Mouse (Mus musculus) forebrain, embryonic 12.5 days (tissue): Measurements from ENCODE around the gene Ezr. TPM values are rescaled to one million over a fixed set of nuclear protein-coding genes. Genes with fewer than 3 reads are reported as not detected.
A peak's percentile ranks its signal among the peaks of the same experiment; 100 is the strongest.

Source experiments
- ATAC-seq: fragments of 200-750 bp; cut with Nextera tagmentation; 2 replicates; pipeline ENCODE4 v1.8.0; 2017; ENCODE audit warnings: moderate TSS enrichment; ENCODE audit not compliant: low FRiP score
- H3K27ac ChIP-seq: fragments of 300-500 bp; sonication (generic); 2 replicates; pipeline ENCODE4 v1.5.1; 2016; ENCODE audit warnings: mild to moderate bottlenecking
- H3K27me3 ChIP-seq: fragments of 300-500 bp; sonication (generic); 2 replicates; pipeline ENCODE4 v1.6.1; 2016; ENCODE audit warnings: mild to moderate bottlenecking
- H3K36me3 ChIP-seq: fragments of 300-500 bp; sonication (generic); replicated peaks from 2 replicates; pipeline ENCODE4 v1.6.1; 2016; ENCODE audit warnings: mild to moderate bottlenecking
- H3K4me1 ChIP-seq: fragments of 300-500 bp; sonication (generic); 2 replicates; pipeline ENCODE4 v1.6.1; 2016
- H3K4me2 ChIP-seq: fragments of 300-500 bp; sonication (generic); 2 replicates; pipeline ENCODE4 v1.6.1; 2016; ENCODE audit warnings: mild to moderate bottlenecking, moderate library complexity
- H3K4me3 ChIP-seq: fragments of 300-500 bp; sonication (generic); replicated peaks from 2 replicates; pipeline ENCODE4 v1.5.1; 2016; ENCODE audit warnings: mild to moderate bottlenecking
- H3K9ac ChIP-seq: fragments of 300-500 bp; sonication (generic); 2 replicates; pipeline ENCODE4 v1.6.1; 2016; ENCODE audit warnings: mild to moderate bottlenecking
- H3K9me3 ChIP-seq: fragments of 300-500 bp; sonication (generic); 2 replicates; pipeline ENCODE4 v1.6.1; 2016
- WGBS: fragments of 180-500 bp; shearing (Covaris S2); methylation state at CpG from one replicate; pipeline ENCODE4 v1.1.7; 2016; 5-methylcytosine and 5-hydroxymethylcytosine counted together
- polyA plus RNA-seq: library from polyadenylated mRNA; unstranded; fragments of >200 nt; fragmentation: Nextera tagmentation; extraction: Ambion mirVana; gene quantifications from 2 replicates; pipeline ENCODE4 v1.2.1, GENCODE M21; 2016

Gene Ezr
- polyA plus RNA-seq, 1 experiment from 2014 or later = 122 TPM

DNA sequence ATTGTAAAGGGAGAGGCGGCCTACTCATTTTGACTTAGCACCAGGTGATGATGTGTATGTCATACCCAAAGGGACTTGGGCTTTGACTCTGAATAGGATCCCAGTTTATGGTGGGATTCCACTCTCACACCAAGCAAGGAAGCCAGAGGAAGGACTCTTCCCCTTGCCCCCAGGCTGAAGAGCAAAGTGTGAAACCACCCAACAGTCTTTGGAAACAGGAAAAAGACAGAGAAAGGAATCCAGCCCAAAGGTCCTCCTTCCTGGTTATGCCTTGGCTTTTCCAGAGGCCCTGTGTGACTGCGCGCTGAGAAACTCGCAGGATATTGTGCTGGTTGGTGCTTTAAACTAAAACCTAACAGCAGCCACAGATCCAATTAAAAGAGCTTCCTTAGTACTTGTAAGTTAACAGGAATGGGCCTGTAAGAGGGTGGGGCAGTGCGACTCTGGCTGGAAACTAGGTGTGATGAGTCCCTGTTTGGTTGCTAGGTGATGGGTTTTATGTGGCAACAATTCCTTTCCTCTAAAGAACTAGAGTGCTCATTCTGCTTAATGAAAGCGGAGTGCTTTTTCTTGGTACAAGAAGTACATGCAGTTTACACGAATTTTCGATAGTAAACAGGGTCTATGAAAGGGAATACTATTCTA is 26.1 kb upstream of the Ezr start:
- 0 out of 2 replicates have a peak overlapping the region, but pooled peaks have one; percentile 42 for H3K27ac ChIP-seq
- WGBS = 61% methylated on average over 8 of the region's 8 CpGs
- peaks cover 19% of the 10 kb centered on the region; the same call in 1 of the 2 replicates for H3K4me1 ChIP-seq
- no peaks in the 10 kb centered on the region for H3K36me3 ChIP-seq
- no peak overlapping the region for H3K4me3 ChIP-seq
- H3K9me3 ChIP-seq = no peaks in the 10 kb centered on the region
- no peak overlapping the region for H3K4me2 ChIP-seq
- ATAC-seq = no peak
- no peak overlapping the region for H3K9ac ChIP-seq
- H3K27me3 ChIP-seq = no peaks in the 10 kb centered on the region

DNA sequence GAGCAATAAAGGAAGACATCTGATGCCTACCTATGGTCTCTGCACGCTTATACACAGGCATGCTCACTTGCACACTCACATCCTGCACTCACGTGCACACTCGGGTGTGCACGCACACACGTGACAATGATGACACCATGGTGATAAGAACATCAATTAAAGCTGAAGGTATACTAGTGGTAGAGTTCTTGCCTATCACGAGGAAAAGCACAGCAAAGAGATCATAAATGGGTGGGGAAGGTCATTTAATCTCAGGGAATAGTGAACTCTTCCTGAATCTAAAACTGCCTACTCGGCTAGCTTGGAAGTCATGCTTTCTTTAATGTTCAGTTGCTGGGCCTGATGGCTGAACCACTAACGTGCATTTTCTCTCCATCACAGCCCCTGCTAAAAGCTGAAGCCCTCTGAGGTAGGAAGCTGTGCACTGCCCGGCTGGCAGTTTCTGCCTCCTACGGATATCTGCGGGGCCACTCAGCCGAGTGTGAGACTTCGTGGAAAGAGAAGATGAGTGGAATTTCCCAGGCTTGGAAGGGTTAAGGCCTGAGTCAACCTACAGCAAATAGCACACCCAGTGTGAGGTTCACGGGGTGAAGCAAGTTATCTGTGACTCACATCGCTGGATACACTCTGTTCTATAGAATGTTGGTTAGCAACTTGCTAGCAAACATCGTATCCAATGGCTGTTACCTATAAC is 25.4 kb upstream of the Ezr start:
- Histone ChIP-seq H3K9ac (no peak overlapping the region), H3K27ac (no peak overlapping the region), H3K4me3 (no peak overlapping the region), H3K4me2 (no peak overlapping the region), H3K27me3 (no peaks in the 10 kb centered on the region), H3K4me1 (peaks cover 19% of the 10 kb centered on the region; the same call in 1 of the 2 replicates), H3K36me3 (no peaks in the 10 kb centered on the region), H3K9me3 (no peaks in the 10 kb centered on the region)
- WGBS = 91% methylated on average over 16 of the region's 16 CpGs
- ATAC-seq = no peak

DNA sequence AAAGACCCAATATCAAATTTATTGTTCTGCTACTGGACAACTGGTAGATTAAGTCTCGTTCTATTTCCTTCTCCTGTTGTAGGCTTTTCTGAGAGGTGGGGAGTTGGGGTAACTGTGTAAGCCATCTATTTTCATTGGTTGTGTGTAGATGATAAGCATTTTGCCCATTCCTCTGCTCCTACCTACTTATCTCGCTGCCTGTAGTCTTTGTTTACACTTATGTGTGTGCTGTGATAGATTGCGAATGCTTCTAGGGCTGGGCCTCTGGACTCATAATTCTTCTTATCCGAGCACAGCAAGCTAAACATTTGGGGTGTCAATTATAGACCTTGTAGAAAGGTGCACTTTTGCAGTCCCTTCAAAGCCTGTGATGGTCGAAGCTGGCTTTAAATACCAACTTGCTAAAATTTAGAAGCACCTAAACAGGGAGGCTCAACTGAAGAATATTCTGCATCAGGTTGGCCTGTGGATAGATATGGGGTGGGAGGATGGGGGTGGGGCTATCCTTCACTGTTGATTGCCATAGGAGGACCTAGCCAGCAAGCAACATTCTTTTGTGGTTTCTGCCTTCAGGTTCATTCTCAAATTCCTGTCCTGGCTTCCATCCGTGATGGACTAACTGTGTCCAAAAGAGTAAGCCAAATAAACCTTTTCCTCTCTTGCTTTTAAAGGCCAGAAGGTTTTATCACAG is 22.4 kb upstream of the Ezr start:
- H3K4me1 ChIP-seq = peaks cover 11% of the 10 kb centered on the region; the same call in 1 of the 2 replicates
- 85% methylated on average over 6 of the region's 6 CpGs for WGBS
- H3K4me2 ChIP-seq = no peak overlapping the region
- no peak overlapping the region for H3K27ac ChIP-seq
- peaks cover 7% of the 10 kb centered on the region; the same call in 1 of the 2 replicates for H3K9me3 ChIP-seq
- ATAC-seq = no peak
- no peaks in the 10 kb centered on the region for H3K27me3 ChIP-seq
- H3K4me3 ChIP-seq = no peak overlapping the region
- no peak overlapping the region for H3K9ac ChIP-seq
- H3K36me3 ChIP-seq = no peaks in the 10 kb centered on the region

DNA sequence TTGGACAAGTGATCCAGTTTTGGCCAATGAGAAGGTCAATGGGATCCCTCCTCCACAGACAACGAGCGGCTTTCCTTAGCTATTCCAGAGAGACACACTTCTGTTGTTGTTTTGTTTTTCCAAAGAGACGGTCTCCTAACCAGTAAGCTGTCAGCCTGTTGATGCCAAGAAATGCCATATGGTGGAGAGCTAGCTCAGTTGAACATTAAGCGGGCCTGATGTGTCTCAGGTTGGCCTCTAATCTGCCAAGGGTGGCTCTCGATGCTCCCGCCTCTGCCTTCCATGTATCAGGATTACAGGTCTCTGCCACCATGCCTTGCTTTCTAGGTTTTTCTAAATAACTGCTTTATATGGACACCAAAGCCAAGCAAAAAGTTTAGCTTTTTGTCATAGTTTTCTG is 21.5 kb upstream of the Ezr start:
- WGBS = 89% methylated on average over 6 of the region's 6 CpGs
- H3K27ac ChIP-seq = no peak overlapping the region
- no peaks in the 10 kb centered on the region for H3K36me3 ChIP-seq
- no peak overlapping the region for H3K4me3 ChIP-seq
- no peaks in the 10 kb centered on the region for H3K27me3 ChIP-seq
- no peak for ATAC-seq
- peaks cover 6% of the 10 kb centered on the region; the same call in 1 of the 2 replicates for H3K4me1 ChIP-seq
- H3K4me2 ChIP-seq = no peak overlapping the region
- H3K9ac ChIP-seq = no peak overlapping the region
- peaks cover 7% of the 10 kb centered on the region; the same call in 1 of the 2 replicates for H3K9me3 ChIP-seq

DNA sequence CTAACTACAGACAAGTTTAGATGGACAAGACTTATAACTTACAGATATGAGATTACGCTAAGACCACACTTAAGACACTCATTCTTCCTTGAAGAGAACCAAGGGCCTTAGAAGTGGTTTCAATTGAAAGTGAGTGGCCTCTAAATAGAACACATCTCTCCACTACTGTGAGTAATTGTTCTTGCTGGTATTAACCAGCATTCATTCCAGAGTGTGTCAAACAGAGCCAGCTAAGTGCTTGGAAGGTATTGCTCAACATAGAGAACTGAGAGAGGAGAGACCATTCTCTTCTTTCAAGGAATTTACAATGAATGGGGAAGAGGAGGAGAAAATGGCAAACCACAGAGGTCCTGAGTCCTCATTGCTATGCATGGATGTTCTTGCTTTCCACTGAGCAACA is 21.0 kb upstream of the Ezr start:
- no peaks in the 10 kb centered on the region for H3K27me3 ChIP-seq
- H3K4me1 ChIP-seq = peaks cover 2% of the 10 kb centered on the region; the same call in 1 of the 2 replicates
- H3K4me3 ChIP-seq = no peak overlapping the region
- ATAC-seq = no peak
- H3K27ac ChIP-seq = no peak overlapping the region
- no peaks in the 10 kb centered on the region for H3K36me3 ChIP-seq
- H3K4me2 ChIP-seq = no peak overlapping the region
- WGBS = 83% methylated on average over 1 of the region's 1 CpGs
- peaks cover 7% of the 10 kb centered on the region; the same call in 1 of the 2 replicates for H3K9me3 ChIP-seq
- H3K9ac ChIP-seq = no peak overlapping the region

DNA sequence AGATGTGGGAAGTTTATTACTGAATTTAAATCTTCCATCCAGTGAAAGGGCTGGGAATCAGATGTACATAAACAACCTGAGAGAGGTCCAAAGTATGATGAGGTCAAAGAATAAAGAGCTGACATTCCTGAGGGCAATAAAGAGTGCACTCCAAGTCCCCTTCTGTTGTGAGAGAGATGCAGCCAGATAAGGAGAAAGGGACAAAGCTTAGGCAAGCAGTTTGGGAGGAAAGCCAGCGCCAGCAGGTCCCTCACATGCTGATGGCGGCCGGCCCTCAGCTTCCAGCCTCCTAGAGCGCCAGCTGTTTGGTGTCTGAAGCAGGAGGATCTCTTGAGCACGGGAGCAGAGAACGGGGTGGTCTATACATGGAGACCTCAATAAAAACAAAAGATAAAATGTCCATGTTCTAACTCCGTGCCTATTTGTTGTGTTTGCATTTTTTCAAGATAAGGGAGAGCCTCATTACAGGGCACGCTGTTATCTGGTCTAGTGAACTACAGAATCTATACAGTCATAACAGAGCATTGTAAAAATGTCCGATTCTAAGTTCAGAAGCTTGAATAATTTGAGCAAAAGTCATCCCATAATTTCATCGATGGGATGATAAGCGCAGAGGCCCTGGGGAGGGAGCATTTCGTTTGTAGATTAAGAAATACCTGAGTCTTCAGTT is 15.9 kb upstream of the Ezr start:
- ATAC-seq = no peak
- peaks cover 7% of the 10 kb centered on the region; the same call in 1 of the 2 replicates for H3K9me3 ChIP-seq
- 91% methylated on average over 12 of the region's 12 CpGs for WGBS

DNA sequence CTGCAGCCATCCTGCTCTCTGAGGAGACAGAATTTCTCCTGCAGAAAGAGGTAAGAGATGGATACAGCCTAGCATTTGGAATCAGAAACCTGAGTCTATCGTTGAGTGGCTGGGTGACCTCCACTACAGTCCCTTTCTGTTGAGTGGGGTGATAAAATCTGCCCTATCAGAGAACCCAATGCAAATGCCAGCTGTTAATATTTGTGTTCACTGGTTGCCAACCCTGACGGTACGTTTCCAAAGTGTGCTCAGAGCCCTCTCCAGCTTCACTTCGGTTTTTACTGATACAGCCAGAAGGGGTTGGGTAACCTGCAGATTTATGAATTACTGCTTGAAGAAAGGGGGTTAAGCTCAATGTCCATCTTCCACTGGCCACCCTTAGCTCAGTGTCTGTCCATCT is 14.9 kb upstream of the Ezr start:
- 85% methylated on average over 4 of the region's 4 CpGs for WGBS
- H3K36me3 ChIP-seq = no peaks in the 10 kb centered on the region

More for the DNA sequence above, 15.9 kb upstream of the Ezr start:
- Histone ChIP-seq H3K9ac (no peak overlapping the region), H3K27ac (no peak overlapping the region), H3K36me3 (no peaks in the 10 kb centered on the region), H3K27me3 (no peaks in the 10 kb centered on the region), H3K4me3 (no peak overlapping the region), H3K4me2 (no peak overlapping the region), H3K4me1 (0 out of 2 replicates have a peak, but pooled peaks cover 9% of the 10 kb centered on the region)

DNA sequence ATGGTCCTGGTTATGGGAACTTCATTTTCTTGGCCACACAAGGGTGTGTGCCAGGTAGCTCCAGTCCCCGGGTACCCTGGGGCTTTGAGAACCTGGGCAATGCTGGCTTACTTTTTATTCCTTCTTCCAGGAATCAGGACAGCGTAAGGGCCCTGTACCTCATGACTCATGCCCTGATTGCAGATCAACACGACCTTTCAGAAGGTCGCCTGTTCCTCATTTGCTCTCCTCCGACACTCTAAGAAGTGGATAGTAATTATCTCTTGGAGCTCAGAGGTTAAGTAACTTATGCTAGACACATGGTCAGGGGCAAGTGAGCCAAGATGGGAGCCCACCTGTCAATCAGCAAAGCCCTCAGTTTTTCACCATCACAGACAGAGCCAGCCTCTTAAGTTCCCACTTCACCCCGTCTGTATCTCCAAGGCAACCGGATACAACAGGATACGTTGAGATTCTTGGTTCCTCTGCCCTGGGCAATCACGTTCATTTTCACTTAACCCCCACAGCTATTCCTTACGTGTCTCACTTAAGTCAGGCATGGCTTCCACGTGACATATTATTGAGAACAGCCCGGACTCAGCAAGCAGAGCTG is 11.7 kb upstream of the Ezr start:
- Histone ChIP-seq H3K27ac (no peak overlapping the region), H3K9me3 (no peaks in the 10 kb centered on the region), H3K36me3 (no peaks in the 10 kb centered on the region), H3K27me3 (no peaks in the 10 kb centered on the region), H3K4me2 (no peak overlapping the region), H3K4me3 (no peak overlapping the region), H3K9ac (no peak overlapping the region), H3K4me1 (0 out of 2 replicates have a peak, but pooled peaks cover 9% of the 10 kb centered on the region)
- no peak for ATAC-seq
- WGBS = 75% methylated on average over 12 of the region's 12 CpGs

More for the DNA sequence above, 14.9 kb upstream of the Ezr start:
- no peaks in the 10 kb centered on the region for H3K27me3 ChIP-seq
- H3K9me3 ChIP-seq = peaks cover 7% of the 10 kb centered on the region; the same call in 1 of the 2 replicates
- no peak overlapping the region for H3K4me3 ChIP-seq
- H3K4me1 ChIP-seq = 0 out of 2 replicates have a peak, but pooled peaks cover 9% of the 10 kb centered on the region
- no peak overlapping the region for H3K4me2 ChIP-seq
- H3K27ac ChIP-seq = no peak overlapping the region
- no peak for ATAC-seq
- no peak overlapping the region for H3K9ac ChIP-seq

DNA sequence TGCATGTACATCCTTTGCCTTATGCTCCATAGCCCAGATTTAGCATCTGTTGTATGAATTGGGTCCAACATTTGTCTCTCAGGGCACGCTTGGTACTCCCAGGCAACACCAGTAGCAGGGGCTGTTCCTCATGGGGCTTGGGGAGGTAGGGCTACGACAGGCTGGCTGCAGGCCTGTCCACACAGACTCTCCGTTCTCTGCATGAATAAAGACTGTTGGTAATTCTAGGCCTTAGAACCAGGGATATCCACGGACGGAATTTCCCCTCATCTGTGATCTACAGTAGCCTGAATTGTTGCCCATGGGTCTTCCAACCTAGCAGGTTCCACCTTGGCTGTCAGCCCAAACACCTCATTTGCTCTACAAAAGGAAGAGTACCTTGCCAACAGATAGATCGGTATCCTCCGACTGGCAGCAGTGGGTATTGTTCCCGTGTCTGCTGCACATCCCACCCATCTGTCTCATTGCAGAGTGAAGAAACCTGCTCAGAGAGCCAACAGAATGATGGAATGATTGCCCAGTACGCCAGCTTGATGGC is 7.1 kb upstream of the Ezr start:
- Histone ChIP-seq H3K9me3 (no peaks in the 10 kb centered on the region), H3K27me3 (peaks cover 5% of the 10 kb centered on the region; the same call in 1 of the 2 replicates), H3K4me2 (no peak overlapping the region), H3K27ac (no peak overlapping the region), H3K9ac (no peak overlapping the region), H3K36me3 (no peaks in the 10 kb centered on the region), H3K4me1 (0 out of 2 replicates have a peak, but pooled peaks cover 4% of the 10 kb centered on the region), H3K4me3 (no peak overlapping the region)
- no peak for ATAC-seq
- 92% methylated on average over 9 of the region's 9 CpGs for WGBS

DNA sequence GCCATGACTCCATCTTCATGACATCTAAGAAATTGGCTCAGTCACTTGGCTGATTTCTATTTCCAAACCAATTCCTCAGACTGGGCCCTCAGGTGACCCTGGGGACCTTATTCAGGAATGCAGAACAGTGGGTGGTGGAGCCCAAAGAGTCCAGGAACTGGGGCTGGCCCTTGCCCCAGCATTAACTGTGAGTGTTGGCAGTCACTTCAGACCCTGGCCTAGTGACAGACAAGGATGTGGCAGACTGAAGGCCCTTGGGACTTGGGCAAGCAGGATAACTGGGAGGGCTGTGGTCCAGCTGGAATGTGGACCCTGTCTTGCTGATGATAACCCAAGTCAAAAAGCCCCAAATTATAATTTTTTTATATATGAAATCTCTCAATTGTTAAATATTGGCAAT is 6.5 kb upstream of the Ezr start:
- H3K27me3 ChIP-seq = peaks cover 8% of the 10 kb centered on the region; the same call in 1 of the 2 replicates
- ATAC-seq = no peak
- H3K4me2 ChIP-seq = no peak overlapping the region
- no peaks in the 10 kb centered on the region for H3K9me3 ChIP-seq
- H3K4me3 ChIP-seq = no peak overlapping the region
- H3K27ac ChIP-seq = no peak overlapping the region
- H3K36me3 ChIP-seq = no peaks in the 10 kb centered on the region
- H3K4me1 ChIP-seq = no peaks in the 10 kb centered on the region
- H3K9ac ChIP-seq = no peak overlapping the region

DNA sequence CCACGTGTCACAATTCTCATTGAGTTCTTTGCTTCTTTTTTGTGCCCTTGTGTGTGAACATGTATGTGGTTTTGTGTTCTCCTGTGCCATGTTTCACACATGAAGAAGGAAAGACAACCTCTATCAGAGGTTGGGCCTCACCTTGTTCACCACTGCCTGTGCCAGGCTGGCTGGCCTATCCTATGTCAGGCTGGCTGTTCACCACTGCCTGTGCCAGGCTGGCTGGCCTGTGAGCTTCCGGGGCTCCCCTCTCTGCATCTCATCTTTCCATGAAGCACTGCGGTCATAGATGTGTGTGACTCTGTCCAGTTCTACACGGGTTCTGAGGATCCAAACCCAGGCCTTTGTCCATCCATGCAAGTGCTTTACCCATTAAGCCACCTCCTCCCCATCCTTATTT is 4.7 kb upstream of the Ezr start:
- Histone ChIP-seq H3K9ac (no peak overlapping the region), H3K4me1 (peaks cover 8% of the 10 kb centered on the region; the same call in 1 of the 2 replicates), H3K4me2 (no peak overlapping the region), H3K36me3 (no peaks in the 10 kb centered on the region), H3K27ac (no peak overlapping the region), H3K9me3 (no peaks in the 10 kb centered on the region), H3K4me3 (no peak overlapping the region), H3K27me3 (peaks cover 21% of the 10 kb centered on the region; the same call in 1 of the 2 replicates)
- WGBS = 81% methylated on average over 4 of the region's 4 CpGs
- ATAC-seq = no peak
